Mouse (Mus musculus): ENCODE results near the gene Maml3.

DNA sequence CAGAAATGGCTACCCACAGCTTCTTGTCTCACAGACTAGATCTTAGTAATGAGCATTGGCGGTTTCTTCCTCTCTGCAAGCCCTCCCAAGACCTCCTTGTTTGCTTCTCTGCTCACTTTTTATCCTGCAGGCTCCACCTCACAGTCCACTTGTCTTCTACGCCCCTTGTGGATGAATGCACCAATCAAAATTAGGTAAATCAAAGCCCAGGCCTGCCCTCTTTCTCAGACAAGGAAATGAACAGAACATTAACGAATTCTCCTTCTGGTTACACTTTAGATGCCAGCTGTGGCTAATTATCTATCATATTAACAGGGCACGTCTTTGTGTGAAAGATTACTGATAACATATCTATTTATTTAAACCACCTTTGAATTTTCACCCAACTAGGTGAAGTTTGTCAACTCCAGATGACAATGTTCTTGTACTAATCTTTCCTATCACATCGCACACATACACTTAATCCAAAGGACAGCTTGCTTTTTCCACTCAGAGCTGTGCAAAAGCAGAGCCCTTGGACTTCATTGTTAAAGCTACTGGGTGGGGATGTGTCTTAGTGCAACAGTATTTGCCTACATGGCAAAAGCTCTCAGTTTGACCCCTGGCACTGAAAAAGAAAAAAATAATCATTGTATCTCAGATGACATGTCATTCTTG lies 266.1 kb downstream of the Maml3 start:
- TF ChIP-seq CTCF (IDR thresholded peaks at IDR 0.05; ENCODE audit: low read depth) (no peak), EP300 (IDR thresholded peaks at IDR 0.05; ENCODE audit: low read depth) (no peak)
